Mouse (Mus musculus) right cerebral cortex, postnatal 36 days (tissue): Measurements from ENCODE around the gene Scgb3a1.
A peak's percentile ranks its signal among the peaks of the same experiment; 100 is the strongest.

Experiments used
- DNase-seq, 2 experiments: peaks; one replicate each; pipeline ENCODE4 v3.0.0; 2022; ENCODE audit warnings: low spot score in 2 of 2, mixed read lengths in 1 of 2

Scgb3a1 gene

GRCm38 (mm10) chr11:49663310-49663709 is at the start of gene Scgb3a1:
Gene Scgb3a1, plus strand, starts transcription at chr11:49663610.
- no peak for DNase-seq

DNA sequence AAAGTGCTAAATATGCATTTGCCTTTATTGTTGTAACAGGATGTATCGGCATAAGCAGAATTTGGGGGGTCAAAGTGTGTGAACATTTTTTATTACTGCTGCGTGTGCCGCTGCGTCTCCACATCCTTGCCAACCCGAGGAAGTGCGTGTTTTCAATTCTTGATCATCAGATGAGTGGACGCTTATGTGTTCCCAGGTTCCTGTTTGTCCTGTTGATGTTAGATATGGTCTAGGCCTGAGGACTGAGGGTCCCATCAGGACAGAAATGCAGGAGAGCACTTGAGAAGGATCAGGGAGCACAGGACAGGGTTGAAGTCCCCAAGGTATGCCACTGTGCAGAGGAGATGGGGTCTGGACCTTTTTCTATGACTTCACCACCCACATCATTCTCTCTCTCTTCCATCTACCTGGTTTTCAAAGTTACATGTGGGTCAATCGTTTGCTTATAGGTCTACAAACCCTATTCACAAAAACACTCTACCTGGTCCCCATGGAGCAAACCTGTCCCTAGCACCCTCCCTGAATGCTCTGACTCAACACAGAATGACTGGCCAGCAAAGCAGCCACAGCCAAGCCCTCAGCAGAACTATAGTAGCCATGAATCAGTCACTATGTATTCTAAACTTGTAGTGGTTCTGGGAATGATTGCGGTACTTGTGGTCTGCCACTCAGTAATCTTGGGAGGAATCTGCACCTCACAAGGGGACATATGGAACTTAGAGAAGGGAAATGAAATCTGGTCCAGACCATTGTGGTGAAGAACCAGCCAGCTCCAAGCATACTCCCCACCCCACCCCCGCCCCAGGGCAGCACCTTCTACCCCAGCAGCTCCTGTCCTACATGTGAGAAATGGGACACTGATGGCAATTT is 47.3 kb upstream of the Scgb3a1 start:
- DNase-seq: no peak

DNA sequence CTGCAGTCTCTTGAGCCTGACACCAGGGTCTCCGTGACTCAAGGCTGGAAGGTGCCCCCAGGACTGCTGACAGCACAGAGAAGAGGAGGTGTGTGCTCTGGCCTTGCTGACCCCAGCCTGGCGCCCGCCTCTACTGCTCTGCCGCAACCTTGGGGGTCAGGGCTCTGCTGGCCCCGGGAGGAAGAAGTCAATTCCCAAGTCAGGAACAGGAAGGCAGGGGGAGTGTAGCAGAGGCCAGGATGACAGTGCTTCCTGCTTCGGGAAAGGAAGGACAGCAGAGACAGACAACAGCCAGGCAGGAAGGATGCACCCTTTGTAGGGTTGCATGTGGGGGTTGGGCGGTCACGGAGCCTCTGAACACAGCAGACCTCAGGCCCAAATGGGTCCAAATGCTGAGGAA is 44.9 kb upstream of the Scgb3a1 start:
- no peak for DNase-seq

GRCm38 (mm10) chr11:49621953-49622352 is 41.5 kb upstream of the Scgb3a1 start:
- no peak for DNase-seq

DNA sequence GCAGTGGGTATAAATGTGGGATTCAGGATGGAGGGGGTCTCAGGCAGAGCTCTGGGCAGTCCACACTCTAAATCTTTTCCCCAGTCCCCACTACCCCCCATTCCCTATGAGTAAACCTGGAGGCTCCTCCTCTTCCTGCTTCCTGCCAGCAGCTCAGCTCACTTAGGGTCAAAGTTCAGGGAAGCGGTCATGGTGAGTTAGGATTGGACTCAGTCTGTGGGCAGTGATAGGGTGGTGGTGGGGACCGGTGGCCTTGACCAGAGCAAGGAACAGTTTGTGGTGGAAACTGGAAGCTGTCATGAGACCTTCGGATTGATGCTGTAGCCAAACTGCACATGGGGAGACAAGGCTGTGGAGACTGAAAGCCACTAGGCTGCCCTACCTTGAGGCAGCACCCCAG is 39.3 kb upstream of the Scgb3a1 start:
- no peak for DNase-seq

DNA sequence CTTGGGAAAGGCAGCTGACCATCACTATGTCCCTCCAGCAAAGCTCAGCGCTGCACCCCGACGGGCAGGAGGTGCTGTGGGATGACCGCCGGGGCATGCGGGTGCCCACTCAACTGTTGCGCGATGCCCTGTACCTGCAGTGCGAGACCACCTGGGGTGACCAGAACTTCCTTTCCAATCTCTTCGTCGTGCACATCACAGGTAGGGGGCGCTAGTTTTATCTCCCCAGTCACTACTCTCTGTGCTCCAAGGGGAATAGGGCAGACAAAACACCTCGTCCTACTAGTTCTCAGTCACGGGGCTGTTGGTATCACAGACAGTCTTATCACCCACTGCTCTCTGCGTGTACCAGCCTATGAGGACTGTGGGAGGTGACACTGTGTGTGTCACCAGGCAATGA is 37.5 kb upstream of the Scgb3a1 start:
- DNase-seq: no peak

DNA sequence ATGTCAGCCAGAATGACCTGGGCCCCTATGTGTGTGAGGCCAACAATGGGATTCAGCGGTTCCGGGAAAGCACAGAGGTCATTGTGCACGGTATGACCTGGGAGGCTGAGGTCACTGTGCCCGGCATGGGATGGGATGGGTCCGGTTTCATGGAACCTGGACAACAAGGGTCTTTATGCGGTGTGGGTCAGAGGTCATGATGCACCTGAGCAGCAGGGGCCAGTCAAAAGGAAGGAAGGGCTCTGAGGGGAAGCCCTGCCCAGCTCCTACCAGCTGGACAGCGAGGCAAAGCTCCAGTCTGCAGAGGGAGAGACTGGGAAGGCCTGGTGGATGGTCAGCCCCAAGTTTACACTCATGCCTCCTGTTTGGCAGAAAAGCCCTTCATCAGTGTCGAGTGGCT is 36.7 kb upstream of the Scgb3a1 start:
- DNase-seq: no peak

GRCm38 (mm10) chr11:49631154-49631553 is 32.3 kb upstream of the Scgb3a1 start:
- no peak for DNase-seq

GRCm38 (mm10) chr11:49632256-49632655 is 31.2 kb upstream of the Scgb3a1 start:
- no peak for DNase-seq

DNA sequence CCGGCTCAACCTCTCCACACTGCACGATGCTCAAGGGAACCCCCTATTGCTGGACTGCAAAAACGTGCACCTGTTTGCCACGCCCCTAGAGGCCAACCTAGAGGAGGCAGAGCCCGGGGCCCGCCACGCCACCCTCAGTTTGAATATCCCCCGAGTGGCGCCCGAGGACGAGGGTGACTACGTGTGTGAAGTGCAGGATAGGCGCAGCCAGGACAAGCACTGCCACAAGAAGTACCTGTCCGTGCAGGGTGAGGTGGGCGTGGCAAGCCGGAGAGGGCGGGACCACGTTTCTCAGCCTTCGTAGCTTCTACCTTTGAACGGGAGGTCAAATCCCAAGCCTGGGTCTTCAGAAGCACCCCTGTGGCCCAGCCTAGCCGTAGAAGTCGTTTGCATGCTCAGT is 29.3 kb upstream of the Scgb3a1 start:
- no peak for DNase-seq

DNA sequence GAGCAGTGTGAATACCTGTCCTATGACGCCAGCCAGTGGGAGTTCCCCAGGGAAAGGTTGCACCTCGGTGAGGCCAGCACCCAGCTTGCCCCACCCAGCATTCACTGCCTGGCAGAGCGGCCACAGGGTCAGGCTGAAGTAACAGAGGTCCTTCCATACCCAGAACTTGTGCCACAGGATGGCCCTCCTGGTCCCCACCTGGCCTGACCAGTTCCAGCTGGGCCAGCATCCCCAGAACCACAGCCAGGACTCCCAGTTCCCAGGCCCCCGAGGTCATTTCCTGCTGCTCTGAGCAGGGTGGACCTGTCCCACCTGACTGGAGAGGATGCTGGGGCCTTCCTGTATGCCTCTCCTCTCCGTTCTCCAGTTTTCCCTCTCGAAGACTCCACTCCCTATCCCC is 27.7 kb upstream of the Scgb3a1 start:
- no peak for DNase-seq

GRCm38 (mm10) chr11:49636449-49636848 is 27.0 kb upstream of the Scgb3a1 start:
- DNase-seq: no peak

GRCm38 (mm10) chr11:49645677-49646076 is 17.7 kb upstream of the Scgb3a1 start:
- DNase-seq: no peak

GRCm38 (mm10) chr11:49650113-49650993 is 13.1 kb upstream of the Scgb3a1 start:
- DNase-seq: no peak

DNA sequence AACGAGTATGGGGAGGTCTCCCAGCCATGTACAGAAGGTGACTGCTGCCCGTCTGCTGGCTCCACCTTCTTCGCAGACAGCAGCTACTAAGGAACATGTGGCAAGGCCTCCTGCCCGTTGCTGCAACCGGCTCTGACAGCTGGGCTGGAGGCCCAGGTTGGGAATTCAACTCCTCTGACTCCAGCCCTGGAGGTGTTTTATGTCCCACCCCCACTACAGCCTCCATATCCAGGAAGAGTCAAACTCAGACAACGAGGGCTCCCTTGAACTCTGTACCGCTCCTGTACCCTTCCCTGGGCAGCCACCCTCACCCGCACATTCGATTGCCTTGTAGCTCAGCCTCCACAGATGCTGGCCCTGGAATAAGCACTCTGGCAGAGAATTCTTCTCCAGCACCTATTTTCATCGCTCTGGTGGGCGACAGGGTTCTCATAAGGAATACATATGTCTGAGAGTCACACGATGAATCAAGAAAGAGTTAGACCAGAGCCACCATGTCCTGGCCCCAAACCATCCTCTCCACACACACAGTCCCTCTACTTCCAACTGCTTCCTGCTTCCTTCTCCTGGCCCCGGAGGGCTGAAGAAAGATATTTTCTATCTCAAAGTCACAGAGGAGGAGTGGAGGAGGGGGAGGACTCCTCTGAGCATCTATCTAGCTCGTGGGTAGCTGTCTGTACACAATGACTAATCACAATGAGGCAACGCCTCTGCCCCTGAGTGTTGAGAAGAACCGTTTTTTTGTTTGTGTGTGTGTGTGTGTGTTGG is 12.2 kb upstream of the Scgb3a1 start:
- DNase-seq: peak; percentile 43 to 68

- DNase-seq: no peak
Measured at GRCm38 (mm10) chr11:49651762-49652322, 11.6 kb upstream of the Scgb3a1 start.

DNA sequence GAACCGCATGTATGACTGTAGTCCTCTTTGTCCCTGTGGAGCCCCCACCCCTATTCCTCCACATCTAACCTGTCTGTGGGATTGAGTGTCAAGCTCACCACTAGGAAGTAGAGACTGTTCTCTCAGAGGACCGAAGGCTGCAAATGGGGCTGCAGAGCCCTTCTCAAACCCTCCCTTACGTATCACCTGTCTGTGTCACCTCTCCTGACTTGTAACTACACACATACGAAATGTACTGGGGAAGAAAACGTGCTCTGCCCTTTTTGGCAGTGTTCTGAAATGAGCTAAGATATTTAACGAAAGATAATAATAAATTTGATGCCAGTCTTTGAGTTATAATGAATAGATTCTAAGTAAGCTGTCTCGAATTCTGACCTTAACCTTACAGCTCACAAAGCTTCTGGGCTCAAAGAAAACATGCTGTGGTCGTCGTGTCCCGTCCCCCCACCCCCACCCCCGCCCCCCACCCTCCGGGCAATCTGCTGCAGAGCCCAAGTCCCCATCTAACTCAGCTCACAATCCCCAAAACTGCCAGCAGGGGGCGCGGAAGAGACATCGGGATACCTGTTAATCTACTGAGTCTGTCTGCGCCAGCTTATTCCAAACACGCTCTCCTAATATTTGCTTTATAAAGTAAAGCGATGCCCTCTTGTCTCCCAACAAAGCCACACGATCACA is 10.9 kb upstream of the Scgb3a1 start:
- peak; percentile 76 to 79 for DNase-seq

DNA sequence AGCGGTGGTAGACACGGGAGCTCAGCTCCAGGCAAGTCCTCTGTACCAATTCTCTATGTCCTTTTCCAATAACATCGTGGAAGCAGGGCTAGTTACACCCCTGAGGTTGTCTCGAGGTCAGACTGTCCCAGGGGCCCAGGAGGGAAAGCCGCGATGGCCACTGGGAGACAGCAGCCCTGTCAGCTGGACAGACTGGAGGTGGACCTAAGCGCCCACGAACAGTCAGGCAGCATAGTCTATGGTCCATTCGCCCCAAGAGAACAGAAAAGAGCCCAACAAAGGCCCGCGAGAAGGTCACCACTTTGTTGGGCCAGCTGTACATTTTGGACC is 10.4 kb upstream of the Scgb3a1 start:
- no peak for DNase-seq

GRCm38 (mm10) chr11:49654651-49655050 is 8.8 kb upstream of the Scgb3a1 start:
- no peak for DNase-seq

- no peak for DNase-seq
Measured at GRCm38 (mm10) chr11:49655501-49655900, 7.9 kb upstream of the Scgb3a1 start.

- no peak for DNase-seq
Measured at GRCm38 (mm10) chr11:49658065-49658464, 5.3 kb upstream of the Scgb3a1 start.
